Comparison of ENCODE assay signal across 29 mouse cellular contexts in genomic region chr4:4629251-4629650, GRCm38 (mm10).
"Had no signal": no experiment of that assay in that cellular context is flagged by ENCODE, and none has a peak within 500 bp of the region (broad histone marks: within the 10 kb centered on the region; RNA-seq: fewer than 3 reads in every experiment).

No protein-coding gene starts in this region.

- DNase-seq: cerebellum, adult 18-20 months; cerebellum, adult 2 months; cerebellum, adult 8-10 months; cerebellum, adult 9-10 months; cerebellum, adult 9-11 months; cerebellum, postnatal 10 days; cerebellum, postnatal 14 days; cerebellum, postnatal 25 days; cerebellum, postnatal 36 days; embryo, embryonic 11 days; forebrain, postnatal 0 days; gastrocnemius, adult 2 months; gastrocnemius, postnatal 10 days; gastrocnemius, postnatal 14 days; gastrocnemius, postnatal 25 days; gastrocnemius, postnatal 36 days; heart, adult 11 months; heart, adult 18-20 months; heart, adult 2 months had no signal

- H3K4me1 ChIP-seq: embryonic facial prominence, embryonic 12.5 days; forebrain, embryonic 10.5 days; forebrain, embryonic 12.5 days; forebrain, embryonic 13.5 days; forebrain, embryonic 15.5 days had no signal

- H3K36me3 ChIP-seq: embryonic facial prominence, embryonic 12.5 days; embryonic facial prominence, embryonic 13.5 days; embryonic facial prominence, embryonic 15.5 days; forebrain, embryonic 10.5 days; forebrain, embryonic 12.5 days; forebrain, embryonic 15.5 days had no signal

- H3K27me3 ChIP-seq: embryonic facial prominence, embryonic 12.5 days; embryonic facial prominence, embryonic 13.5 days; embryonic facial prominence, embryonic 15.5 days; forebrain, embryonic 12.5 days; forebrain, embryonic 13.5 days; forebrain, embryonic 15.5 days had no signal

- ATAC-seq: forebrain, embryonic 13.5 days; forebrain, embryonic 14.5 days; forebrain, embryonic 15.5 days; forebrain, embryonic 16.5 days; forebrain, postnatal 0 days had no signal

- H3K9me3 ChIP-seq: embryonic facial prominence, embryonic 12.5 days; embryonic facial prominence, embryonic 13.5 days; embryonic facial prominence, embryonic 15.5 days; forebrain, embryonic 10.5 days; forebrain, embryonic 12.5 days; forebrain, embryonic 13.5 days; forebrain, embryonic 15.5 days had no signal

- H3K4me3 ChIP-seq: embryonic facial prominence, embryonic 12.5 days; embryonic facial prominence, embryonic 13.5 days; embryonic facial prominence, embryonic 15.5 days; erythroblast, embryonic 14.5 days; forebrain, embryonic 10.5 days; forebrain, embryonic 12.5 days; forebrain, embryonic 13.5 days; forebrain, embryonic 15.5 days; gastrocnemius, adult 2 months; heart, adult 2 months had no signal

- H3K4me2 ChIP-seq: embryonic facial prominence, embryonic 12.5 days; embryonic facial prominence, embryonic 13.5 days; embryonic facial prominence, embryonic 15.5 days; forebrain, embryonic 12.5 days; forebrain, embryonic 13.5 days; forebrain, embryonic 15.5 days had no signal

- H3K27ac ChIP-seq: embryonic facial prominence, embryonic 12.5 days; embryonic facial prominence, embryonic 13.5 days; embryonic facial prominence, embryonic 15.5 days; forebrain, embryonic 10.5 days; forebrain, embryonic 12.5 days; forebrain, embryonic 13.5 days; forebrain, embryonic 15.5 days; gastrocnemius, adult 2 months; heart, adult 2 months had no signal

- H3K9ac ChIP-seq: embryonic facial prominence, embryonic 12.5 days; embryonic facial prominence, embryonic 13.5 days; embryonic facial prominence, embryonic 15.5 days; forebrain, embryonic 12.5 days; forebrain, embryonic 13.5 days; forebrain, embryonic 15.5 days; forebrain, postnatal 0 days had no signal
